Mouse (Mus musculus) effector memory CD4-positive, alpha-beta T cell, adult 5 months (primary cell): ENCODE measurements around the gene Adck1. TPM values are rescaled to one million over a fixed set of nuclear protein-coding genes. Genes with fewer than 3 reads are reported as not detected.

Source experiments
- polyA plus RNA-seq: library from polyadenylated mRNA; unstranded; fragments of 100-300 nt; shearing (Covaris generic); gene quantifications from one replicate; pipeline ENCODE4 v1.2.1, GENCODE M21; 2017

Gene Adck1
- polyA plus RNA-seq: 16.8 TPM

DNA sequence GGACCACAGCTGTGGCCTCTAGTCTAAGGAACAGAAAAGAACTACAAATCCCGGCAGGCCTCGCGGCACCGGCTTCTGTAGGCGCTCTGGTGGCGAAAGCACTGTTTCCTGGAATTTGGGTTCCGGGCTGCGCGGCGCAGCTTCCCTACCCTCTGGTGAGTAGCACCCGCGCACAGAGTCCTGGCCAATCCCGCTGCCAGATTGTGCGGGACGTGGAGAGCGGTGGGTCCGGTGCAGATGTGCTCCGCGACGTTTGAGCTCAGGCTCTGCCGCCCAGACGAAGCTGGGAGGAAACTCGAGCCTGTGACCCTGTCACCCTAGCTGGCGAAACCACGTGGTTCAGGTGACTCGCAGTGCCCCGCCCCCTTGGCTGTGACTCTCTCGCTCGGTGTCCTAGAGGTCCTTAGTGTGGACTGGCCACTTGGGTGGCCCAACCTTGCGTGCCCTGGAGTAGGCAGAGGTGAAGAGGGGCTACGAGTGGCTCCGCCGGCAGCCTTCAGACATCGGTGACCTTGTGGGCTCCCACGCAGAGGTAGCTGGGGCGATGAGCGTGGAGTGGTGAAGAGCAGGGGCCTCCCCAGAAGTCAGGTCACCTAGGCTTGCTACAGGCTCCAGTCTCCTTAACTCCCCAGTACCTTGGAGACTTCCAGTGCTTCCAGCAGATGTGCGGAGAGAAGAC lies at the start of gene Adck1:
TSS of gene Adck1 (plus strand) at position 114 of the 679 bp plus-strand sequence.

DNA sequence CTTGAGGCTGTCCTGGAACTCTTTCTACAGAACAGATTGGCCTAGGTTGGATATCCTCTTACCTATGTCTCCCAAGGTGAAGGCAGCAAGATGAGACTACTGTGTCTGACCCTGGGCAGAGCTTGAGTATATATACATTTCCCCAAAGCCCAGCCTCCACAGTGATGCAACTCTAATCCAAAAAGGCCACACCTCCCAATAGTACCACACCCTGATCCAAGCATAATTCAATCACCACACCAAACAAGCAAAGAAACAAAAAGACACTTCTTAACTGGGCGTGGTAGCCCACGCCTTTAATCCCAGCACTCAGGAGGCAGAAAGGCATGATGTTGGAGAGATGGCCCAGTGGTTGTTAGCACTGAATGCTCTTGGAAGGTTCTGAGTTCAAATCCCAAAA lies 36.4 kb upstream of the Adck1 start, which contains the start of gene Gm5039:
TSS of gene Gm5039 (minus strand) at position 101 of the 400 bp plus-strand sequence.

Other genes starting within 250 kb of the Adck1 start
- not detected for gene Gm10436, start 178.4 kb upstream of the Adck1 start, polyA plus RNA-seq
- not detected for gene Gm8332, start 110.5 kb upstream of the Adck1 start, polyA plus RNA-seq
- 0.25 TPM for gene Gm5662, start 86.1 kb upstream of the Adck1 start, polyA plus RNA-seq
- not detected for gene Gm5039, start 36.5 kb upstream of the Adck1 start, polyA plus RNA-seq